Mouse (Mus musculus) liver, adult 2 months (tissue): ENCODE results near the gene Atp5b. TPM values are rescaled to one million over a fixed set of nuclear protein-coding genes. Genes with fewer than 3 reads are reported as not detected.

ENCODE experiments used
- DNase-seq: peaks from one replicate; pipeline ENCODE4 v3.0.0-alpha.2; 2011; ENCODE audit warnings: low read depth, low spot score; ENCODE audit errors: extremely low read depth
- H3K27ac ChIP-seq: fragments of 200-500 bp; replicated peaks from 2 replicates; pipeline ENCODE4 v1.5.1; 2012; ENCODE audit warnings: low read depth, mild to moderate bottlenecking, control low read depth, inconsistent platforms, low read length; ENCODE audit not compliant: insufficient read depth
- H3K27me3 ChIP-seq: fragments of 200-500 bp; 2 replicates; pipeline ENCODE4 v1.6.1; 2012; ENCODE audit warnings: mild to moderate bottlenecking, moderate library complexity, low read length, inconsistent platforms; ENCODE audit not compliant: control insufficient read depth, insufficient read depth
- H3K36me3 ChIP-seq: fragments of 200-500 bp; 2 replicates; pipeline ENCODE4 v1.6.1; 2012; ENCODE audit warnings: low read length, inconsistent platforms; ENCODE audit not compliant: control insufficient read depth, insufficient read depth
- H3K4me1 ChIP-seq: fragments of 200-500 bp; 2 replicates; pipeline ENCODE4 v1.6.1; 2011; ENCODE audit warnings: low read length; ENCODE audit not compliant: control insufficient read depth, insufficient read depth
- H3K4me3 ChIP-seq: fragments of 200-500 bp; 2 replicates; pipeline ENCODE4 v1.5.1; 2011; ENCODE audit warnings: low read depth, mild to moderate bottlenecking, control low read depth, low read length, moderate library complexity; ENCODE audit not compliant: insufficient read depth
- H3K79me2 ChIP-seq: fragments of 200-500 bp; 2 replicates; pipeline ENCODE4 v1.6.1; 2012; ENCODE audit warnings: inconsistent platforms, mild to moderate bottlenecking, low read length, moderate library complexity; ENCODE audit not compliant: control insufficient read depth, insufficient read depth
- H3K9ac ChIP-seq: fragments of 200-500 bp; 2 replicates; pipeline ENCODE4 v1.6.1; 2012; ENCODE audit warnings: low read depth, mild to moderate bottlenecking, control low read depth, inconsistent platforms, low read length
- CTCF ChIP-seq: fragments of 200-500 bp; IDR thresholded peaks from 2 replicates; pipeline ENCODE4 v1.5.1; 2011; ENCODE audit warnings: low read depth, low read length, control low read depth
- POLR2A ChIP-seq: fragments of 200-500 bp; IDR thresholded peaks from 2 replicates; pipeline ENCODE4 v1.6.1; 2011; ENCODE audit warnings: low read length, control low read depth; ENCODE audit not compliant: insufficient read depth; ENCODE audit errors: extremely low read depth
- WGBS: fragments of 180-500 bp; shearing (Covaris S2); methylation state at CpG from one replicate; pipeline ENCODE4 v1.1.7; 2018; 5-methylcytosine and 5-hydroxymethylcytosine counted together
- polyA plus RNA-seq: library from polyadenylated mRNA; depleted of rRNA; stranded (reverse); fragments of >200 nt; gene quantifications from 2 replicates; pipeline ENCODE4 v1.2.3, GENCODE M21; 2012
- total RNA-seq: library from RNA; depleted of rRNA; stranded (reverse); fragments of >200 nt; gene quantifications from 2 replicates; pipeline ENCODE4 v1.2.3, GENCODE M21; 2014

The Atp5b gene
- total and polyA plus RNA-seq, 2 experiments, result 1,653 to 2,841 TPM

GRCm38 (mm10) chr10:128124831-128125230, 41.8 kb downstream of the Atp5b start:
- H3K4me1 ChIP-seq, result no peaks in the 10 kb centered on the region
- no peak for DNase-seq
- no peaks in the 10 kb centered on the region for H3K79me2 ChIP-seq
- peaks cover 63% of the 10 kb centered on the region for H3K36me3 ChIP-seq
- TF ChIP-seq CTCF (no peak), POLR2A (no peak)
- 95% methylated on average over 9 of the region's 9 CpGs for WGBS
- H3K9ac ChIP-seq, result no peak overlapping the region
- H3K27me3 ChIP-seq, result no peaks in the 10 kb centered on the region
- H3K27ac ChIP-seq, result no peak overlapping the region
- no peak overlapping the region for H3K4me3 ChIP-seq

- H3K4me1 ChIP-seq, result no peaks in the 10 kb centered on the region
- TF ChIP-seq CTCF, result no peak
- no peak for TF ChIP-seq POLR2A
- no peaks in the 10 kb centered on the region for H3K79me2 ChIP-seq
- H3K9ac ChIP-seq, result no peak overlapping the region
- no peaks in the 10 kb centered on the region for H3K27me3 ChIP-seq
- WGBS, result 89% methylated on average over 14 of the region's 14 CpGs
- no peak overlapping the region for H3K27ac ChIP-seq
- H3K36me3 ChIP-seq, result peaks cover 57% of the 10 kb centered on the region
- H3K4me3 ChIP-seq, result no peak overlapping the region
- DNase-seq, result no peak
Measured at GRCm38 (mm10) chr10:128125951-128126350, 42.9 kb downstream of the Atp5b start.

GRCm38 (mm10) chr10:128127497-128127896, 44.4 kb downstream of the Atp5b start:
- 85% methylated on average over 5 of the region's 5 CpGs for WGBS
- DNase-seq, result no peak
- Histone ChIP-seq H3K27ac (no peak overlapping the region), H3K4me3 (no peak overlapping the region), H3K79me2 (no peaks in the 10 kb centered on the region), H3K9ac (no peak overlapping the region), H3K27me3 (no peaks in the 10 kb centered on the region), H3K4me1 (no peaks in the 10 kb centered on the region; the same call in 1 of the 2 replicates), H3K36me3 (peaks cover 43% of the 10 kb centered on the region)
- TF ChIP-seq CTCF, result no peak
- no peak for TF ChIP-seq POLR2A

- TF ChIP-seq CTCF (no peak), POLR2A (no peak)
- Histone ChIP-seq H3K4me3 (no peak overlapping the region), H3K9ac (no peak overlapping the region), H3K4me1 (no peaks in the 10 kb centered on the region; the same call in 1 of the 2 replicates), H3K27me3 (no peaks in the 10 kb centered on the region), H3K79me2 (no peaks in the 10 kb centered on the region), H3K27ac (no peak overlapping the region), H3K36me3 (peaks cover 43% of the 10 kb centered on the region)
- DNase-seq, result no peak
- 87% methylated on average over 8 of the region's 8 CpGs for WGBS
Measured at GRCm38 (mm10) chr10:128128143-128128542, 45.1 kb downstream of the Atp5b start.

- no peak overlapping the region for H3K27ac ChIP-seq
- peaks cover 16% of the 10 kb centered on the region for H3K36me3 ChIP-seq
Measured at GRCm38 (mm10) chr10:128131297-128131696, 48.2 kb downstream of the Atp5b start.

GRCm38 (mm10) chr10:128131812-128132211, 48.7 kb downstream of the Atp5b start:
- no peaks in the 10 kb centered on the region for H3K79me2 ChIP-seq
- no peaks in the 10 kb centered on the region for H3K27me3 ChIP-seq
- H3K36me3 ChIP-seq, result peaks cover 12% of the 10 kb centered on the region
- TF ChIP-seq CTCF, result no peak
- no peak for TF ChIP-seq POLR2A
- H3K4me3 ChIP-seq, result no peak overlapping the region
- DNase-seq, result no peak
- no peaks in the 10 kb centered on the region; the same call in 1 of the 2 replicates for H3K4me1 ChIP-seq
- H3K27ac ChIP-seq, result no peak overlapping the region
- H3K9ac ChIP-seq, result no peak overlapping the region

More at GRCm38 (mm10) chr10:128131297-128131696, 48.2 kb downstream of the Atp5b start:
- Histone ChIP-seq H3K27me3 (no peaks in the 10 kb centered on the region), H3K79me2 (no peaks in the 10 kb centered on the region), H3K4me1 (no peaks in the 10 kb centered on the region; the same call in 1 of the 2 replicates), H3K9ac (no peak overlapping the region), H3K4me3 (no peak overlapping the region)
- WGBS, result 46% methylated on average over 3 of the region's 3 CpGs
- DNase-seq, result peak; percentile 26
- TF ChIP-seq POLR2A (no peak), CTCF (no peak)
